Mouse (Mus musculus): ENCODE measurements around the gene Adamtsl1.

Adamtsl1 gene

GRCm38 (mm10) chr4:86425581-86425980 is 911.6 kb downstream of the Adamtsl1 start:
- no peak for DNase-seq

DNA sequence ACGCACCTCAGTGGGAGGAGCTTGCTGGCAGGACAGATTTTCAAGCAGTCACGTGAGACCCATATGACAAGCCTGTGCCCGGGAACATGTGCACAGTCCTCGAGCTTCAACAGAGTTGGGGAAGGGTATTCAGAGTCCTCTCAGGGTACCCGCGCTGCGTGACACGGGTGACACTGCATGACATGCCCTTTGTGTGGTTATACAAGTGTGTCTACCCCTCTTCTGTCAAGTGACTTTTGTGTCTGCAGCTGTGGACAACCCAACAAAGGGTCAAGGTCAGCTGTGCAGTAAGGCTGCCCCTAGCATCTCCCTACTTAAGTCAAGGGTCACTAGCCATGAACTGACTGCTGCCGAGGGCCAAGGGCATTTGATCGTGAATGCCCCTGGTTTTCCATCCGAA is 912.6 kb downstream of the Adamtsl1 start:
- no peak for DNase-seq

GRCm38 (mm10) chr4:86427312-86427711 is 913.3 kb downstream of the Adamtsl1 start:
- DNase-seq: no peak

- no peak for DNase-seq
These were observed 914.2 kb downstream of the Adamtsl1 start for GRCm38 (mm10) chr4:86428091-86428745.

DNA sequence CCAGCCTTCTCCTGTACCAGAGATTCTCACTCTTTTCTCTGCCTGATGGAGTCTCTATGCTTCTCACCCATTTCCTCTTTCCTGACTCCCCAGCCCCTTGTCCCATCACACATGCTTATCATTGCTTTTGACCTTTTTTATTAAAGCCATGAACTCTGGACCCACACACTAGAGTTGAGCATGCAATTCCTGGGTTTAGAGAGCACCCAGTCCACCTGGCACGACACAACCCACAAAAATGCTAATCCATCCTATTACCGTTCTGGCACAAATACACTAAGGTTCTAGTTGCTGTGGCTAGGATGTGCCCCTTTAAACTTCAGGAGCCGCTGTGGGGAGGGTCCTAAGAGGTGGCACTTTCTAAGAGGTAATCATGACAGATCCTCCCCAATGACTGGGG is 921.7 kb downstream of the Adamtsl1 start:
- DNase-seq: no peak

GRCm38 (mm10) chr4:86436336-86436735 is 922.4 kb downstream of the Adamtsl1 start:
- DNase-seq: peak; percentile 38 to 66

GRCm38 (mm10) chr4:86450468-86450867 is 936.5 kb downstream of the Adamtsl1 start:
- no peak for DNase-seq

GRCm38 (mm10) chr4:86464808-86465207 is 950.8 kb downstream of the Adamtsl1 start:
- no peak for DNase-seq
